Mouse (Mus musculus) layer of hippocampus, postnatal 10 days (tissue): ENCODE data around the gene Unc13b. TPM values are rescaled to one million over a fixed set of nuclear protein-coding genes. Genes with fewer than 3 reads are reported as not detected.

Experiments used
- DNase-seq, 2 experiments: peaks; one replicate each; pipeline ENCODE4 v3.0.0; 2021; ENCODE audit warnings: low spot score in 2 of 2
- long read RNA-seq: library from polyadenylated mRNA; stranded (forward); transcript quantifications from one replicate; pipeline ENCODE4 v2.0.0, GENCODE M21; 2023
- total RNA-seq, 2 experiments: library from RNA; stranded (reverse); gene quantifications; 2 replicates each; pipeline ENCODE4 v1.2.3; 2021

The Unc13b gene
- 10 to 100 TPM; 53.7 to 70.3 TPM for total RNA-seq
- long read RNA-seq, partial matches to known transcripts: 1 of 5 reads
- long read RNA-seq, other reads (novel, unspliced or antisense): 4 of 5 reads

DNA sequence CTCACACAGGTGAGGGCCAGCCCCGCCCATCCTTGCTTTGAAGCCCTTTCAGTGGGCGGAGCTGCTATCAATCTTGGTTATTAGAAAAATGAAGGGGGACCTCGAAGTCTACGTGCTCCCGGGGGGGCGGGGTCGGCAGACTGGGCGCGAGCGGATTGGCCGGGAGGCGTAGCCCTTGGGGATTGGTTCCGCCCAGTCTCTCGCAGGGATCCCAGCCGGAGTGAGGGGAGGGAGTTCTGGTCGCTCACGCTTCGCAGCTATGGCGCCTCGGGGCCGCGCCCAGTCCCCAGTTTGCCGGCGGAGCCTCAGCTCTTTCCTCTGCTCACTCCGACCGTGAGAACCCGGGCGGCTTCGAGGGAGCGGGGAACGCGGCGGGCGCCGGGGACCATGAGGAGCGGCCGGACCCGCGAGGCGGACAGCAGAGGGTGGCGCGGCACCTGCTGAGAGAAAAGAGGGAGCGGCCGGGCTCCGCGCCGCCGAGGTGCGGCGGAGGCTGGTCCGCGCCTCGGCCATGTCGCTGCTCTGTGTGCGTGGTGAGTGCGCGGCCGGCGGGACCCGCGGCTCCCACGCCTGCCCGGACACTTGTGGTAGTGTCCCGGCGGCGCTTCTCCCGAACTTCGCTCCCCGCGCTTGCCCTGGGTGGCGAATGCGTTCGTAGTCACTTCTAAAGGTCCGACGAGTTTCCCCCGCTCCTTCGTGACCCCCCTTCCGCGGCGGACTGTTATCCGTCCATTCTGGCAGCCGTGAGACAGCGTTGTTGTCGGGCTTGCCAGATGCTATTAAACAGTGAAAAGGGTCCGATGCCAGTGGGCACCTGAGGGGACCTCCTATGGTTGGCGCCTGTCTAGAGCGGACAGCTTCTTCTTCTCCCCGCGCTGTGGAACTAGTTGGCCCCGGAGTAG, at the start of gene Unc13b:
Unc13b (plus strand) TSS at position 201 of the 902 bp plus-strand sequence.
- DNase-seq: peak; percentile 90 to 94

DNA sequence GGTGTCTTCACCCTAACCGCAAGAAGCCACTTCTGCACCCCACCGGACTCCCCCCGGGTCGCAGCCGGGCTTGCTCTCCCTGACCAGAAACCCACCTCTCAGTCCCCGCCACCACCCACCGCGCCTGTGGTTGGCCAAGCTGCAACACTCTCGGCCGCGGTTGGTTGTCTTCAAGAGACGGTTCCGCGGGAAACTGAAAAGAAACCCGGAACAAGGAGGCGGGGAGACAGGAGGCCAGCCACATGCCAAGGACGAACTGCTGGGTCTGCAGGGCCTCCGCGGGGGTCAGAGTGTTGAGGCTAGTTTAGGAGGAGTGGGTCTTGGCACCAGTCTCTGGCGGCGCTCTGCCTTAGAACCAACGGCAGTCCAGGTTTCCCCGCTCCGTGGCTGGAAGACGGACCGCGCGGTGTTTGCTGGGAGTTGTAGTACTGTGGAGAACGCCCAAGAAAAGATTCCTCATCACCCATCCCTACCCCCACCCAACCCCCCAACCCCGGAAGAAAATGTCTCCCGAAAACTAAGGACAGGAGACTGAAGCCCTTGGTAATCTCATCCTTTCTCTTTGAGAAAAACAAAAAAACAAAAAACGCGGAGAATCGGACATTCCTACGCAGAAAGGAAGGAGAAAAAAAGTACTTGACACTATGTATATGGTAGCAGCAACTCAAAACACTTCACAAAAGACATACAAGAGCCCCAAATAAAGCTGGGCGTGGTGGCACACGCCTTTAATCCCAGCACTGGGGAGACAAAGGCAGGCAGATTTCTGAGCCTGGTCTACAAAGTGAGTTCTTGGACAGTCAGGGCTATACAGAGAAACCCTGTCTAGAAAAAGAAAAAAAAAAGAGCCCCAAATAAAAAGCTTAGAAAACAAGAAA, 48.4 kb upstream of the Unc13b start, which contains the start of gene Fancg:
Fancg (minus strand) TSS at position 346 of the 878 bp plus-strand sequence.
- peak; percentile 73 to 82 for DNase-seq

- DNase-seq: no peak
Observed at GRCm38 (mm10) chr4:43012091-43012490, 46.7 kb upstream of the Unc13b start.

- DNase-seq: no peak
Observed at GRCm38 (mm10) chr4:43018156-43018555, 40.6 kb upstream of the Unc13b start.

DNA sequence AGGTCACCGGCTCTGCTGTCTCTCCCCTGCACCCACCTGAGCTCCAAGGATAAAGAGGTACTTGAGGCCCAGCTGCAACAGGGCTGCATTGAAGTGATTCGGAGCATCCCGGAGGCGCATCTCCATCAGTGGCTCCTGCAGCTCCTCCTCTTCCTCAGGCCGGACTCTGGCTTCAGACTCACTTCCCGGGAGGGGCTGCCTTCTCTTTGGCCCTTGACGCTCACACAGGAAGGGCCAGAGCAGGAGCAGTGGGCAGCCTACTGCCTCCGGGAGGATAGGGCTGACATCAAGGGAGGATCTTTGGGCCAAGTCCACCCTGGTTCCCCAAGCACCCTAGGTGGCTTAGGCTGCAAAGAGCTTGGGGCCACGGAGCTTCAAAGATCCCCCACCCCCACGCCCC, 39.6 kb upstream of the Unc13b start:
- DNase-seq: no peak

DNA sequence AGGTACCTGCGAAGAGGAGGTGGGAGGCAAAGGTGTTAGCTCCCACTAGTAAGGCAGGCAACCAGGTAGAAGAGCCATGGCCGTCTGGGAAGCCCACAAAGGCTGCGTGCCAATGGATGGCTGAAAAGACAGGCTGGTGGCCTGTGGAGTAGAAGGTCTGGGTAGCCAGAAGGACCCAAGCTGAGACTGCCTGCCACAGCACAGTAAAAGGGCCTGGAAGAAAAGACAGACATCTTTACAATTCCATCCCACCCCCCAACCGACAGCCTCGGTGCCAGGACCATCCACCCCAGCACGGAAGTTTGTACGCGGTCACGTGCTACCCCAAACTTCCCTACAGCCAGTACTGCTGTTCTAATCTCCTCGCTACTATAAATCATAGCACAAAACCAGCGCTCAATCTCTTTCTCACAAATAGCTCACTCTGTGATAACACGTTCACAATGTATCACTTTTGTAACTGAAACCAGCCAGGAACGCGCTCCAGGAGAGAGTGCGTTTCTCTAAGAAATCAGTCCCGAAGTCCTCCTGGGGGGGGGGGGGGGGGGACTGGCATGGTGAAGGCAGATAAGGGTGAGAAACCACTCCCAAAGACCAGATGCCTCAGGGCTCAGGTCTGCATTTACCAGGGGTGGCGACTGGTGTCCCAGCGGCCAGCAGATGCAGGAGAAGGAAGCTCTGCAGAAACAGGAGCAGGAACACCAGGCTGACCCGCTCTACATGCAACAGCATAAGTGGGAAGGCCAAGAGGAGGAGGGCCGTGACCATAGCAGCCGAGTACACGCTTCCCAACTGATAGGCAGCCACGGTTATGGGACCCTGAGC, 38.9 kb upstream of the Unc13b start:
- DNase-seq: no peak

- DNase-seq: no peak
Observed at GRCm38 (mm10) chr4:43020876-43021275, 37.9 kb upstream of the Unc13b start.

DNA sequence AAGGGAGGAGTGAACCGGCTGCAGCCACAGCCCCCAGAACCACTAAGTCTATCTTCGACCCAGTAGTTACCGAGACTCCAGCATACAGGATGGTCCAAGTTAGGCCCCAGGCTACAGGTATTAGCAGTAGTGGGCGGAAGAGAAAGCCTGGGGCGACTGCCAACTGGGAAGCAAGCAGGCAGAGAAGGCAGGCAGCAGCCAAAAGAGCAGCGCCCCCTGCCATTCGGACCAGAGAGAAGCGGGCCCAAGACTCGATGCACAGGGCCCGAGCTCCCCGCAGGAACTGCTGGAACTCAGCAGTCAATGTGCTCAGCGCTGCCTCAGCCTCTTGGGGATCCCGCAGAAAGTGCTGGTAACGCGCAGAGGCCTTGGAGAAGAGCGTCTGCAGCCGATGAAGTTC, 37.4 kb upstream of the Unc13b start:
- no peak for DNase-seq

GRCm38 (mm10) chr4:43024673-43025072, 34.1 kb upstream of the Unc13b start:
- DNase-seq: no peak

- DNase-seq: peak; percentile 97
Observed at GRCm38 (mm10) chr4:43025084-43025960, 33.4 kb upstream of the Unc13b start, which contains the start of gene Pigo. Gene Pigo (minus strand): TSS chr4:43025819.

DNA sequence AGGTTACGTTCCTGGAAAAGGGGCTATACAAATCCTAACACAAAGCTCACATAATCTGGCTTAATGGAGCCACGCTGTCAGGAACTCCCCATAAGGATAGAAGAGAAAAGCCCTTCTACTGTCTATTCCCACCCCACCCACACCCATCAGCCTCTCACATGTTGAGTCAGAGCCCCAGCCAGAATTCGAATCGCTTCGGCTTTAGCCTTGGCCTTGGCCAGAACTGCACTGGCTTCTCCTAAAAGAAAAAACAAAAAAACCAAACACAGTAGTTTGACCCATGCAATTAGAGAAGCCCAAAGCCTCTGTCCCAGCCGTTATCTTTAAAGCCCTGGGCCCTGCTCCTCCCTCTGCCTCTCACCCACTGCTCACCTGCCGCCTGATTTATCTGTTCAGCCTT, 29.6 kb upstream of the Unc13b start:
- DNase-seq: no peak

DNA sequence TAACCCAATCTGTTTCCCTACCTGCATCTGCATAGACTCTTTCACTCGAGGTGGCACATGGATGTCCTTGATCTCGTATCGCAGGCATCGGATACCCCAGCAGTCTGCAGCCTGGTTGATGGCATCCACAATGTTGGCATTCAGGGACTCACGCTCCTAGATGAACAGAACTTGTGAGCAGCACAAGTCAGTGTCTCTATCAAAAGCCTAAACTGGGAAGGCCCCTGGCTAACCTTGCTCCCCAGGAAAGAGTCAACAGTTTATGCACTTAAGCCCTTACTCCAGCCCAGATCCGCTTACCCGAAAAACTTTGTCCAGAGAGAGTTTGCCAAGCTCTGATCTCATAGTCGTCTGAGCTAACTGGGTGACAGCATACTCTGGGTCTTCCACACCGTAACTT, 29.0 kb upstream of the Unc13b start:
- DNase-seq: no peak

DNA sequence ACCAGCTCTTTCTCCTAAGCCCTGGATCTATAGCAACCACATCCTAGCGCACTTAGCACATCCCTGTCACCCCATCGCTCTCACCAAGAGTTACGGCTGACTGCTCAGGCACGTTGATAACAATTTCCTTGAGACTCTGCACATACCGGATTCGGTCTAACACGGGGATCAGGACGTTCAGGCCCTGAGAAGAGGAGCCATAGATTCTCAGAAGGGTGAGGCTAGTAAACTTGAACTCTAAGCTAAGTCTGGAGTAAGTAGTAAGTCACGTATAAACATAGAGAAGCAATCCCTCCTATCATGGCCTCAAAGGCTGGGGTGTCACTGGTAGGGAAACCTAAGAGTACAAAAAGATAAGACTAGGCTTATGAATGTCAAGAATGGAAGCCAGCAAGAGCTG, 28.4 kb upstream of the Unc13b start:
- no peak for DNase-seq

- DNase-seq: no peak
Observed at GRCm38 (mm10) chr4:43030780-43031230, 27.9 kb upstream of the Unc13b start.

GRCm38 (mm10) chr4:43031237-43031995, 27.3 kb upstream of the Unc13b start, which contains the start of gene Stoml2:
Gene Stoml2 (minus strand): TSS chr4:43031710.
- peak; percentile 90 to 92 for DNase-seq

- DNase-seq: no peak
Observed at GRCm38 (mm10) chr4:43032501-43032900, 26.3 kb upstream of the Unc13b start.

GRCm38 (mm10) chr4:43033481-43033880, 25.3 kb upstream of the Unc13b start:
- no peak for DNase-seq

- no peak for DNase-seq
Observed at GRCm38 (mm10) chr4:43035851-43036250, 22.9 kb upstream of the Unc13b start.

- no peak for DNase-seq
Observed at GRCm38 (mm10) chr4:43036356-43036755, 22.4 kb upstream of the Unc13b start.
